ENCODE assay signal across 16 mouse cellular contexts in the genomic region with DNA sequence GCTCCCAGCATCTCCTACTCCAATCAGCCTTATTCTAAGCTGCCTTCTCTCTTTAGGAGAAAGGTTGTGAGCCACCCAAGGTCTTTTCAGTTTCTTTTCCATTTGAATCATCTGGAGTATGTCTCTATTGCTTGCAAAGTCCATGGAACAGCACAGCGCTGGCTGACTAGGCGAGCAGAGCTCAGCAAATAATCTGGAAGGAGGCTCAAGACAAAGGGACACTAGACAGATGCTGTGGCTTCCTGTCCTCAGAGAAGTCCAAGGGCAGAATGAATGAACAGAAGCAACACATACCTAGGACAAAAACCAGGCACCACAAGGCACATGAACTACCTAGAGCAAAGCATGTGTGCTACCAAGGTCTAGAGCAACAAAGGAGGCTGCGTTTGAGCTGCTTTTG.
"Had no signal": no experiment of that assay in that cellular context is flagged by ENCODE, and none has a peak within 500 bp of the region (broad histone marks: within the 10 kb centered on the region; RNA-seq: fewer than 3 reads in every experiment).

No protein-coding gene starts in this region.

- H3K4me3 ChIP-seq: neural tube, embryonic 13.5 days; neural tube, embryonic 15.5 days; stomach, embryonic 15.5 days had no signal

- H3K9ac ChIP-seq: neural tube, embryonic 13.5 days; neural tube, embryonic 15.5 days; stomach, embryonic 15.5 days had no signal

- H3K27ac ChIP-seq: neural tube, embryonic 13.5 days; neural tube, embryonic 15.5 days; stomach, embryonic 15.5 days; stomach, postnatal 0 days had no signal

- H3K4me2 ChIP-seq: neural tube, embryonic 13.5 days; neural tube, embryonic 15.5 days; stomach, embryonic 15.5 days had no signal

- H3K27me3 ChIP-seq: neural tube, embryonic 13.5 days; neural tube, embryonic 15.5 days; stomach, embryonic 15.5 days had no signal

- H3K9me3 ChIP-seq: neural tube, embryonic 13.5 days; neural tube, embryonic 15.5 days; stomach, embryonic 15.5 days had no signal

- DNase-seq: retina, postnatal 1 day; right cerebral cortex, adult 18-20 months; right cerebral cortex, postnatal 14 days; right cerebral cortex, postnatal 25 days; right cerebral cortex, postnatal 4 days; spleen, adult 18-20 months; thymus, adult 18-20 months; thymus, adult 2 months; thymus, postnatal 14 days; thymus, postnatal 25 days; thymus, postnatal 36 days; thymus, postnatal 4 days had no signal

- H3K4me1 ChIP-seq: neural tube, embryonic 13.5 days; neural tube, embryonic 15.5 days; stomach, embryonic 15.5 days had no signal

- H3K36me3 ChIP-seq: neural tube, embryonic 13.5 days; neural tube, embryonic 15.5 days; stomach, embryonic 15.5 days had no signal
